Mouse (Mus musculus) megakaryocyte progenitor cell, adult 5-6 weeks (primary cell): ENCODE data around the gene Zfp513. TPM values are rescaled to one million over a fixed set of nuclear protein-coding genes. Genes with fewer than 3 reads are reported as not detected.
A peak's percentile ranks its signal among the peaks of the same experiment; 100 is the strongest.

Experiments used
- ATAC-seq: replicated peaks from 2 replicates; pipeline ENCODE4 v1.8.0; 2016; ENCODE audit warnings: mild to moderate bottlenecking, moderate TSS enrichment, inconsistent platforms; ENCODE audit not compliant: poor library complexity
- total RNA-seq, 2 experiments: library from RNA; stranded (forward) in 1 of 2; stranded (reverse) in 1 of 2; fragments of 157-497, 149-512 nt in 1 of 2; fragments of 200-1000 nt in 1 of 2; gene quantifications; 2 replicates each; pipeline versions ENCODE4 v1.2.3 to v1.2.4; 2015 to 2017

Gene Zfp513
- total RNA-seq, 2 experiments from 2014 or later, result 4.3 to 7.3 TPM

GRCm38 (mm10) chr5:31201042-31201741 lies 911 bp downstream of the Zfp513 start:
- no peak for ATAC-seq

- ATAC-seq, result no peak
Measured at GRCm38 (mm10) chr5:31200327-31200768, 1.8 kb downstream of the Zfp513 start.

DNA sequence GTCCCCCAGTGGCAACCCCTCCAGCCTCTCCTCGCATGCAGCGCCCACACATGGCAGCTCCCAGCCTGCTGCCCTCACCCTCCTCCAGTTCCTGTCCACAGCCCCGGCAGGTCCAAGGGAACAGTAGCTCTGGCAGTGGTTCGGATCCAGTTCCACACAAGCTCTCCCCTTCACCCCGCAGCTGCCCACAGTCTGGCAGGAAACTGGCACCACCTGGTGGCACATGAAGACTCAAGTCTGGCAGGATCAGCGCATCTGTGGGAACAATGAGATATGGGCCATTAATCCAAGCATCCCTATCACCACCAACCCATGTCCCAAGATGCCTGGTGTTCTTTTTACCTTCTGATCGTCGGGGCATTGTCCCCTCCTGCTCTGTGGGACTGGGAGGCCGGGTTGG lies 2.2 kb downstream of the Zfp513 start:
- no peak for ATAC-seq

GRCm38 (mm10) chr5:31199321-31199892 lies 2.7 kb downstream of the Zfp513 start:
- ATAC-seq, result no peak

- no peak for ATAC-seq
Measured at GRCm38 (mm10) chr5:31198616-31199320, 3.3 kb downstream of the Zfp513 start.

DNA sequence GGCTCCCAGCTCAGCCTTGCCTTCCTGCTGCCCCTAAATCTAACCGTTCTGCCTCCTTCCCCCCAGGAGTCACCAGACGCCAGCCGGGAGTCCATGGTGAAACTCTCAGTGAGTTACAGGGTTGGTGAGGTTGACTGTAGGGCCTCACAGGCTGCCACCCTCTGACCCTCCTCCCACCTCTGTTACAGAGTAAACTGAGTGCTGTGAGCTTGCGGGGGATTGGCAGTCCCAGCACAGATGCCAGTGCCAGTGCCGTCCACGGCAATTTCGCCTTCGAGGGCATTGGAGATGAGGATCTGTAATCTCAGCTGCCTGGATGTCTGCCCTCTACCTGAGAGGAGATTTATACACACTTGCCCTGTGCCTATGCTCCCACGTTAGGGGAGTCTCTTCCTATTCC lies 3.9 kb downstream of the Zfp513 start:
- no peak for ATAC-seq

DNA sequence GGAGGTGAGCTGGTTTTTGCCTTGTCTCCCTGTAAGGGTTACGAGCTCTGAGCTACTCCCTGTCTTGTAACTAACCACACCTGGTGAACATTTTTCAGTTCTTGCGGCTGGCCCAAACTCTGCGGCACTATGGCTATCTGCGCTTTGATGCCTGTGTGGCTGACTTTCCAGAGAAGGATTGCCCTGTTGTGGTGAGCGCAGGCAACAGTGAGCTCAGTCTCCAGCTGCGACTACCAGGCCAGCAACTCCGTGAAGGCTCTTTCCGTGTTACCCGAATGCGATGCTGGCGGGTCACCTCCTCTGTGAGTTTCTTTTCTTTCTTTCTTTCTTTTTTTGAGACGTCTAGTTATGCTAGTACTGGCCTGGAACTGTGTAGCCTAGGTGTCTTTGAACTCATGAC lies 5.0 kb downstream of the Zfp513 start:
- ATAC-seq, result no peak

DNA sequence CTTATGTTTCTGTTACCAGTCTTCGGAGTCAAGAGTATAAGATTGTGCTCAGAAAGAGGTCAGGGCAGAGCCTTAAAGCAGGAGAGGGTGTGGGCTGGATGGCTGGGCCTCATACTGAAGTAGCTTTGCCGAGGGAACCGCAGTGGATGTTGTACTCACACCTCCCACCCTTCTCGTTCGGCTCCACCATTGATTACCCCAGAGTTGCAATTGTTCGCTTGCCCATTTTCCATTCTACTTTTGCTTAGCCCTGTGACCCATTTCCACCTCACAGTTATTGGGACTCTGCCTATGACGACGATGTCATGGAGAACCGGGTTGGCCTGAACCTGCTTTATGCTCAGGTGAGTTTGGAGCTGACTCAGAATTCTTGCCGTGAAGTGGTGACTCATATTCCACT lies 5.9 kb downstream of the Zfp513 start:
- ATAC-seq, result no peak

- ATAC-seq, result no peak
Measured at GRCm38 (mm10) chr5:31195671-31196070, 6.4 kb downstream of the Zfp513 start.

DNA sequence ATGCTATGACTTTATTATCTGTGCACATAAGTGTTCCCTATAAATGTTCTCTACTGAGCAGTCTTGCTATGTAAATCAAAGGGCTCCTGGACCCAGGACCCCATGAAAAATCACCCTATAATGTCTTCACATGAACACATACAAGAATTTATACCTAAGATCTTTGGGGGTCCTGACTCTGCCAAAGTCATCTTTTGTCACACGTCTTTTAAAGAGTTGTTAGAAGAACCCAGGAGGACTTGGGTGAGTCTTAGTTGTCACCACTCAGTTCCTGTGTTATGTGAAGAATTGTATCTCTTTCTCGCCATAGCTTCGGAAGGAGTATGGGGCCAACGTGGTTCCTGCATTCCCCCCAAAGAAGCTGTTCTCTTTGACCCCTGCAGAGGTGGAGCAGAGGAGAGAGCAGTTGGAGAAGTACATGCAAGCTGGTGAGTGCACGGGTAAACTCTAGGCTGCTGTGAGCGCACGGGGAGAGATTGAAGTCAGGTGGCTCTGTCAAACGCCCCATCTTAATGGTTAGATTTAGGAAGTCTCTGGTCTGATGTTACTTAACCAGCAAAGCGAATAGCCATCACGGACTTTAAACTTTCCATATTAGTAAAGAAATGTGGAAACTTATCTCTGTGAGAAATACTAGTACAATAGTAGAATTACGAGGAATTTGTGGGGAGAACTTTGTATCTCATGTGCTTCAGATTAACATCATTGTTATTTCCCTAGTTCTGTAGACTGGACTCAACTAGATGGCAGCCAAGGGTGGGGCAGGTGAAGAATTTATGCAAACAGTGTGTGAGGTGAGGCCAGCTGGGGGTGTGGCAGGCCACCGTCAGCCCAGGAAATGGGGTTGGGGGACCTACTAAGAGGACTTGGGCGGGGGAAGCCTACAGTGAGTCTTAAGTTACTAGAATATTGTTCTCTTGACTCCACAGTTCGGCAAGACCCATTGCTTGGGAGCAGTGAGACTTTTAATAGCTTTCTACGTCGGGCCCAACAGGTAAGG lies 7.3 kb downstream of the Zfp513 start:
- ATAC-seq, result no peak

GRCm38 (mm10) chr5:31193631-31194281 lies 8.3 kb downstream of the Zfp513 start:
- no peak for ATAC-seq

GRCm38 (mm10) chr5:31192939-31193630 lies 9.0 kb downstream of the Zfp513 start, which contains the start of the genes Snx17 and Eif2b4:
TSS of gene Snx17 (plus strand) at chr5:31193227.
TSS of gene Eif2b4 (minus strand) at chr5:31193430.
- ATAC-seq, result peak; percentile 92

DNA sequence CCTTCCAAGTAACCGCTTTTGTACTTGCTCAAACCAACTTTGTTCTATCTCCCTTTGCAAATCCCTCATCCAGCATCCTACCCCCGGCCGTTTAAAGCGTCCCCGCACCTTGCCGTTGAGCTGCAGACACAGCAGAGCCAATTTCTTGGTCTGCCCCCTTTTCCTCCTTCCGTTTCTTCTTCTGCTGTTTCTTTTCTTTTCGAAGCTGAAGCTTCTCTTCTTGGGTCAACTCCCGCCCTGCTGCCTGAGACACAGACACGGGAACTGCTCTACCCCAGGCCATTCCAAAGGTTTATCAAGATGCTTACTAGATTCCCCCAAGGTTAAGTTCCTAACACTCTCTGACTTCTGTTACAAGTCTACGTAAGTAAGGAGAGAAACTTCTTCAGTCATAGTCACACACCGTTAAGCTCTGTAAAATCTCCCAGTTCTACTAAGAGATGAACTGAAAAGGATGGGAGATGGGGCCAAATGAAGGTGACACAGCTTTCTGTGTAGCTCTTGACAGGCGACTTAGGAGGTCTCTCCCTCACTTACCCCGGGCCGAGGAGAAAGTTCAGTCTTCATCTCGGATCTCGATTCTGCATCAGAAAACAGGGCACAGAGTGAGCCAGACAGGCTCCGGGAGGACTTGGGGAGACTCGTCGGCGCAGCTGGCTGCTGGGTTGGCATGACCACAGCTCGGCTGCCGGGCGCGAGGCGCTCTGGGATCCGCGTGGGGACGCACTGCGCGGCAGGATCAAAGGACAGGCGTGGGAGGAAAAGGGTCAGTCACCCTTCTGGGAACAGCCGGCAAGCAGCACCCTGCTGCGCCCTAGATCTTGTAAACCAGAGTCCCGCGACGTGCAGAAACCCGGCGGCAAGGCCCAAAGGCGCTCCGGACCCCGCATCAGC lies 9.8 kb downstream of the Zfp513 start:
- ATAC-seq, result peak; percentile 30; the same call in 1 of the 2 replicates

GRCm38 (mm10) chr5:31190201-31190600 lies 11.9 kb downstream of the Zfp513 start:
- ATAC-seq, result no peak

DNA sequence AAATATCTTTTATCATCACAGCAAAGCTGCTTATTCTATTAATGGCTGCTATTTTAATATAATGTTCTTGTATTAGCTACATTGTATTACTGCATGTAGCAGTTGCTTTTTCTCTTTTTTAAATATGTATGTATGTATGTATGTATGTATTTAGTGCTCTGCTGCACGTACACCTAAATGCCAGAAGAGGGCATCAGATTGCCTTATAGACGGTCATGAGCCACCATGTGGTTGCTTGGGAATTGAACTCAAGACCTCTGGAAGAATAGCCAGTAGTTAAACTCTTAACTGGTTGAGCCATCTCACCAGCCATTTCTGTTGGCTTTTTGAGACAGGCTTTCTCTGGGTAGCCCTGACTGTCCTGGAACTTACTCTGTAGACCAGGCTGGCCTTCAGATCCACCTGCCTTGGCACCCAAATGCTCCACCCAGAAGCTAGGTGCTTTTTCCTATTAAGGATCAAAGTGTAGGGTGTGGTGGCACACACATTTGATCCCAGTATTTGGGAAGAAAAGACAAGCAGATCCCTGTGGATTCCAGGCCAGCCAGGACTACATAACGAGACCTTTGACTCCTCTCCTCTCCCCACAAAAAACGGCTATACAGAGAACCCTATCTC lies 13.8 kb downstream of the Zfp513 start:
- peak; percentile 28; the same call in 1 of the 2 replicates for ATAC-seq

DNA sequence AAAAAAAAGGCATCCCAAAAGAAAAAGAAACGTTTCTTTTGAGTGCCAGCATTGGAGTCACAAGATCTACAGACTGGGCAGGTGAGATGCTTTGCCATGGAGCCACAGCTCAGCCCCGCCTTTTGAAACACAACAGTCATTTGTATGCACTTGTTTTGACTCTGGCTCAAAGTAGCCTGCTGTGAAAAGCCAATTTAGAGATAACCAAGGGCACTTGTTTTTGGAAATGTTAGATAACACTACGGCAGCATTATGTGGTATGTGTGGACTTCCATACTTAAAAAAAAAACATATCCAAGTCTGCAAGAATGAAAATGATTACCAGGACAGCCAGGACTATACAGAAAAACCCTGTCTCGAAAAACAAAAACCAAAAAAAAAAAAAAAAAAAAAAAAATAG lies 18.4 kb downstream of the Zfp513 start:
- peak; percentile 42 for ATAC-seq

- ATAC-seq, result no peak
Measured at GRCm38 (mm10) chr5:31181183-31181770, 20.8 kb downstream of the Zfp513 start.
